8 mouse cellular contexts compared by ENCODE assay signal in genomic region chr4:56946641-56947640, GRCm38 (mm10). TPM values are rescaled to one million over a fixed set of nuclear protein-coding genes. Genes with fewer than 3 reads are reported as not detected.
DNase-seq lines count a peak whose midpoint lies in the region; ATAC-seq and TF ChIP-seq lines count a peak whose summit lies in the region.

Tmem245 (minus strand) TSS chr4:56947437.

- H3K27ac ChIP-seq in gastrocnemius, adult 2 months, result peak within 1 kb of the TSS; percentile 97
- peak within 1 kb of the TSS; percentile 91 for H3K27ac ChIP-seq in hindbrain, postnatal 0 days
- peak within 1 kb of the TSS; percentile 88 for H3K27ac ChIP-seq in left cerebral cortex, adult 2 months

- H3K36me3 ChIP-seq in hindbrain, postnatal 0 days (ENCODE audit: insufficient read depth, low read length), result no peaks in the 10 kb centered on the region

- peak within 1 kb of the TSS; percentile 72 for H3K9ac ChIP-seq in hindbrain, postnatal 0 days (replicated peaks; ENCODE audit: low read length)

- WGBS in hindbrain, postnatal 0 days, result 1% methylated on average over 102 of the region's 107 CpGs

- peak within 1 kb of the TSS; percentile 94 for H3K4me2 ChIP-seq in hindbrain, postnatal 0 days (ENCODE audit: low read depth, low read length)

- H3K4me1 ChIP-seq in hindbrain, postnatal 0 days (ENCODE audit: insufficient read depth, low read length), result peaks cover 12% of the 10 kb centered on the region

- H3K9me3 ChIP-seq in hindbrain, postnatal 0 days (ENCODE audit: low read length), result no peaks in the 10 kb centered on the region

- DNase-seq in ZHBTc4 (ENCODE audit: low read depth, low spot score), result peak; percentile 98
- peak; percentile 97 for DNase-seq in gastrocnemius, adult 2 months
- peak; percentile 98 for DNase-seq in hindbrain, postnatal 0 days (ENCODE audit: low spot score)
- peak; percentile 90 to 92 for DNase-seq in left cerebral cortex, adult 2 months (ENCODE audit: extremely low spot score in 1 of 2, low spot score in 2 of 2)
- DNase-seq in right cerebral cortex, adult 2 months (ENCODE audit: low spot score in 2 of 2), result peak; percentile 91 to 92
- DNase-seq in urinary bladder, postnatal 14 days (ENCODE audit: low spot score), result peak; percentile 95

- no peak for TF ChIP-seq CTCF in gastrocnemius, adult 2 months (IDR thresholded peaks at IDR 0.05)
- TF ChIP-seq CTCF in hindbrain, postnatal 0 days (IDR thresholded peaks at IDR 0.05; ENCODE audit: low read depth), result no peak
- no peak for TF ChIP-seq CTCF in left cerebral cortex, adult 2 months (IDR thresholded peaks at IDR 0.05)

- intact Hi-C loops in gastrocnemius, adult 2 months (cut with DNase I), result no loop called here
- intact Hi-C loops in left cerebral cortex, adult 2 months (cut with DNase I), result no loop called here

- ATAC-seq in common myeloid progenitor, adult 5-6 weeks (replicated peaks; ENCODE audit: low read depth, poor library complexity, severe bottlenecking), result peak; percentile 97
- ATAC-seq in hindbrain, postnatal 0 days, result peak; percentile 97
- ATAC-seq in megakaryocyte, adult 5-6 weeks (ENCODE audit: poor library complexity, severe bottlenecking), result peak; percentile 99

- H3K27me3 ChIP-seq in hindbrain, postnatal 0 days (ENCODE audit: insufficient read depth, low read length), result no peaks in the 10 kb centered on the region

- H3K4me3 ChIP-seq in gastrocnemius, adult 2 months, result peak within 1 kb of the TSS; percentile 79
- peak within 1 kb of the TSS; percentile 70 for H3K4me3 ChIP-seq in hindbrain, postnatal 0 days (ENCODE audit: low read length)
- H3K4me3 ChIP-seq in left cerebral cortex, adult 2 months, result peak within 1 kb of the TSS; percentile 61

RNA-seq across cellular contexts. Expression of gene Tmem245, which starts in this region (rescaled TPM):
- total RNA-seq in common myeloid progenitor, adult 5-6 weeks (2017), result 10.7 and 12.1 TPM in 2 replicates
- 10 to 100 TPM; 18.0 to 24.6 TPM for total RNA-seq in gastrocnemius, adult 2 months (2021)
- 27.9 and 31.6 TPM in 2 replicates for total RNA-seq in hindbrain, postnatal 0 days (2014; rRNA removed)
- polyA plus RNA-seq in hindbrain, postnatal 0 days (2015; fragmentation: Nextera tagmentation; extraction: Ambion mirVana), result 11.4 and 12.3 TPM in 2 replicates
- 10 to 100 TPM; 41.7 to 42.2 TPM for total RNA-seq in left cerebral cortex, adult 2 months (2021)
- 10.1 and 10.9 TPM in 2 replicates for total RNA-seq in megakaryocyte, adult 5-6 weeks (2015)
- 4.6 and 10.0 TPM in 2 replicates for total RNA-seq in megakaryocyte, adult 5-6 weeks (2017)

Comparison
In these comparisons a context has a peak if more than half of its experiments do, and no peak if none do; other contexts are left out.
1. Peak in every context shown above with its lines: DNase-seq, ATAC-seq, H3K4me3 ChIP-seq and H3K27ac ChIP-seq.